ENCODE assay signal across 9 mouse cellular contexts in genomic region chr19:10019214-10019760, GRCm38 (mm10). TPM values are rescaled to one million over a fixed set of nuclear protein-coding genes. Genes with fewer than 3 reads are reported as not detected.
A peak's percentile ranks its signal among the peaks of the same experiment; 100 is the strongest.
DNase-seq lines count a peak whose midpoint lies in the region; ATAC-seq and TF ChIP-seq lines count a peak whose summit lies in the region.
"Had no signal": no experiment of that assay in that cellular context is flagged by ENCODE, and none has a peak within 500 bp of the region (broad histone marks: within the 10 kb centered on the region; RNA-seq: fewer than 3 reads in every experiment).

No protein-coding gene starts in this region.

- peak overlapping the region; percentile 69 for H3K4me2 ChIP-seq in hindbrain, embryonic 11.5 days (replicated peaks; ENCODE audit: low read depth, low read length)

- H3K9ac ChIP-seq in hindbrain, embryonic 11.5 days (ENCODE audit: low read depth, low read length): no peak overlapping the region

- peak overlapping the region; percentile 90 for H3K27ac ChIP-seq in heart, embryonic 10.5 days
- H3K27ac ChIP-seq in bone marrow, adult 2 months (ENCODE audit: control insufficient read depth, insufficient read depth, low read depth, low read length, poor library complexity): no peak overlapping the region; the same call in 1 of the 2 replicates
- H3K27ac ChIP-seq in hindbrain, embryonic 11.5 days (ENCODE audit: low read depth, low read length): no peak overlapping the region
- peak overlapping the region; percentile 89 for H3K27ac ChIP-seq in macrophage

- peaks cover 4% of the 10 kb centered on the region; the same call in 1 of the 2 replicates for H3K27me3 ChIP-seq in heart, embryonic 10.5 days (ENCODE audit: insufficient read depth, poor library complexity, severe bottlenecking)
- H3K27me3 ChIP-seq in hindbrain, embryonic 11.5 days (ENCODE audit: control insufficient read depth, insufficient read depth, low read length): peaks cover 7% of the 10 kb centered on the region; the same call in 1 of the 2 replicates

- 77% methylated on average over 4 of the region's 4 CpGs for WGBS in heart, embryonic 10.5 days
- 82% methylated on average over 4 of the region's 4 CpGs for WGBS in bone marrow, adult 2 months
- WGBS in hindbrain, embryonic 11.5 days: 71% methylated on average over 4 of the region's 4 CpGs
- 87% methylated on average over 4 of the region's 4 CpGs for WGBS in macrophage (ENCODE audit: missing documents)

- peaks cover 76% of the 10 kb centered on the region for H3K4me1 ChIP-seq in heart, embryonic 10.5 days
- H3K4me1 ChIP-seq in bone marrow, adult 2 months (ENCODE audit: control insufficient read depth, insufficient read depth, low read length): peaks cover 5% of the 10 kb centered on the region; the same call in 1 of the 2 replicates
- peaks cover 3% of the 10 kb centered on the region; the same call in 1 of the 2 replicates for H3K4me1 ChIP-seq in hindbrain, embryonic 11.5 days (replicated peaks; ENCODE audit: control insufficient read depth, insufficient read depth, low read length)

- no peaks in the 10 kb centered on the region for H3K9me3 ChIP-seq in heart, embryonic 10.5 days
- no peaks in the 10 kb centered on the region for H3K9me3 ChIP-seq in hindbrain, embryonic 11.5 days (ENCODE audit: control insufficient read depth, low read length)

- peaks cover 58% of the 10 kb centered on the region for H3K79me2 ChIP-seq in macrophage (ENCODE audit: inconsistent target)

- H3K4me3 ChIP-seq in heart, embryonic 10.5 days: peak overlapping the region; percentile 67
- peak overlapping the region; percentile 21 for H3K4me3 ChIP-seq in bone marrow, adult 2 months (replicated peaks; ENCODE audit: control insufficient read depth, low read depth, low read length)
- peak overlapping the region; percentile 41 for H3K4me3 ChIP-seq in hindbrain, embryonic 11.5 days (ENCODE audit: low read depth, low read length)
- H3K4me3 ChIP-seq in macrophage (ENCODE audit: inconsistent target): peak overlapping the region; percentile 97

- TF ChIP-seq CTCF in bone marrow, adult 2 months (IDR thresholded peaks at IDR 0.05; ENCODE audit: control insufficient read depth, insufficient read depth, low read length): no peak

- no peaks in the 10 kb centered on the region for H3K36me3 ChIP-seq in heart, embryonic 10.5 days
- H3K36me3 ChIP-seq in hindbrain, embryonic 11.5 days (ENCODE audit: control insufficient read depth, insufficient read depth, low read length): no peaks in the 10 kb centered on the region
- H3K36me3 ChIP-seq in macrophage (ENCODE audit: inconsistent target): no peaks in the 10 kb centered on the region

- no peak for TF ChIP-seq POLR2A in bone marrow, adult 2 months (IDR thresholded peaks at IDR 0.05; ENCODE audit: borderline replicate concordance, control insufficient read depth, low read depth, low read length)

- no peak for ATAC-seq in hindbrain, embryonic 11.5 days (ENCODE audit: low FRiP score)
- ATAC-seq in inflammation-experienced regulatory T-cells, adult 6 months: no peak

- no peak for DNase-seq in heart, embryonic 10.5 days (ENCODE audit: low spot score)
- DNase-seq in heart, adult 8-10 months (ENCODE audit: low spot score): no peak
- DNase-seq in hindbrain, embryonic 11.5 days (ENCODE audit: low spot score): no peak
- no peak for DNase-seq in urinary bladder, adult 18-20 months (ENCODE audit: low spot score in 2 of 2)
- no peak for DNase-seq in cerebellum, adult 18-20 months
- DNase-seq: gastrocnemius, postnatal 36 days had no signal

RNA-seq across cellular contexts. Expression of gene Rab3il1, which starts 17.8 kb away (rescaled TPM):
- polyA plus RNA-seq in heart, embryonic 10.5 days (2016; fragmentation: Nextera tagmentation; extraction: Ambion mirVana): 51.5 and 57.6 TPM in 2 replicates
- 1 to 10 TPM; 6.3 to 8.1 (median 7.5) TPM for total RNA-seq in heart, adult 8-10 months (2022)
- polyA plus RNA-seq in bone marrow, adult 2 months (2011; ENCODE audit: insufficient read depth, insufficient read length, low replicate concordance, missing spikeins): 89.7 and 115 TPM in 2 replicates
- 35.7 and 35.9 TPM in 2 replicates for polyA plus RNA-seq in hindbrain, embryonic 11.5 days (2014; fragmentation: Nextera tagmentation; extraction: Ambion mirVana)
- total RNA-seq in macrophage (2018; cell fraction: chromatin; rRNA removed): 100 to 1,000 TPM in 11 of 26 experiments, 10 to 100 TPM in 14, 1 to 10 TPM in 1; 8.2 to 225 (median 73.2) TPM
- 100 to 1,000 TPM in 17 of 26 experiments, 10 to 100 TPM in 9; 35.4 to 153 (median 124) TPM for total RNA-seq in macrophage (2018; cell fraction: cytosol; rRNA removed)
- total RNA-seq in macrophage (2018; cell fraction: nucleus; rRNA removed): 100 to 1,000 TPM in 10 of 26 experiments, 10 to 100 TPM in 16; 23.9 to 194 (median 77.8) TPM
- polyA plus RNA-seq in macrophage (2018): 97.7 to 161 TPM (median 125 TPM) in 3 replicates
- not detected for polyA plus RNA-seq in inflammation-experienced regulatory T-cells, adult 6 months (2017; shearing (Covaris generic))

RNA-seq across cellular contexts. Expression of gene Best1, which starts 17.9 kb away (rescaled TPM):
- polyA plus RNA-seq in heart, embryonic 10.5 days (2016; fragmentation: Nextera tagmentation; extraction: Ambion mirVana): 0.73 and 0.95 TPM in 2 replicates
- under 1 TPM in 2 of 4 experiments, not detected in 2; 0.14 to 0.65 TPM for total RNA-seq in heart, adult 8-10 months (2022)
- not detected in 2 replicates for polyA plus RNA-seq in bone marrow, adult 2 months (2011; ENCODE audit: insufficient read depth, insufficient read length, low replicate concordance, missing spikeins)
- 0.91 and 1.1 TPM in 2 replicates for polyA plus RNA-seq in hindbrain, embryonic 11.5 days (2014; fragmentation: Nextera tagmentation; extraction: Ambion mirVana)
- total RNA-seq in macrophage (2018; cell fraction: chromatin; rRNA removed): 1 to 10 TPM in 8 of 26 experiments, under 1 TPM in 17, not detected in 1; 0.25 to 4.7 (median 0.74) TPM
- total RNA-seq in macrophage (2018; cell fraction: cytosol; rRNA removed): 1 to 10 TPM in 9 of 26 experiments, under 1 TPM in 17; 0.35 to 1.7 (median 0.84) TPM
- total RNA-seq in macrophage (2018; cell fraction: nucleus; rRNA removed): 1 to 10 TPM in 13 of 26 experiments, under 1 TPM in 12, not detected in 1; 0.34 to 3.0 (median 1.1) TPM
- polyA plus RNA-seq in macrophage (2018): 0.11 to 1.8 TPM (median 0.22 TPM) in 3 replicates
- polyA plus RNA-seq in inflammation-experienced regulatory T-cells, adult 6 months (2017; shearing (Covaris generic)): under 1 TPM in 1 of 3 experiments, not detected in 2; 0.21 TPM

RNA-seq across cellular contexts. Expression of gene Fads3, which starts 22.1 kb away (rescaled TPM):
- polyA plus RNA-seq in heart, embryonic 10.5 days (2016; fragmentation: Nextera tagmentation; extraction: Ambion mirVana): 16.5 and 19.0 TPM in 2 replicates
- 10 to 100 TPM; 34.9 to 43.8 (median 37.4) TPM for total RNA-seq in heart, adult 8-10 months (2022)
- 6.6 and 12.5 TPM in 2 replicates for polyA plus RNA-seq in bone marrow, adult 2 months (2011; ENCODE audit: insufficient read depth, insufficient read length, low replicate concordance, missing spikeins)
- 5.7 and 5.8 TPM in 2 replicates for polyA plus RNA-seq in hindbrain, embryonic 11.5 days (2014; fragmentation: Nextera tagmentation; extraction: Ambion mirVana)
- total RNA-seq in macrophage (2018; cell fraction: chromatin; rRNA removed): 10 to 100 TPM in 16 of 26 experiments, 1 to 10 TPM in 9, under 1 TPM in 1; 0.68 to 64.4 (median 14.8) TPM
- total RNA-seq in macrophage (2018; cell fraction: cytosol; rRNA removed): 1 to 10 TPM; 1.2 to 4.0 (median 2.3) TPM
- 10 to 100 TPM in 10 of 26 experiments, 1 to 10 TPM in 15, under 1 TPM in 1; 0.92 to 26.0 (median 8.6) TPM for total RNA-seq in macrophage (2018; cell fraction: nucleus; rRNA removed)
- polyA plus RNA-seq in macrophage (2018): 2.4 to 3.4 TPM (median 2.4 TPM) in 3 replicates
- not detected for polyA plus RNA-seq in inflammation-experienced regulatory T-cells, adult 6 months (2017; shearing (Covaris generic))

RNA-seq across cellular contexts. Expression of gene Fth1, which starts 38.9 kb away (rescaled TPM):
- 1,706 and 1,823 TPM in 2 replicates for polyA plus RNA-seq in heart, embryonic 10.5 days (2016; fragmentation: Nextera tagmentation; extraction: Ambion mirVana)
- total RNA-seq in heart, adult 8-10 months (2022): 1,000 to 10,000 TPM; 2,773 to 3,210 (median 2,950) TPM
- polyA plus RNA-seq in bone marrow, adult 2 months (2011; ENCODE audit: insufficient read depth, insufficient read length, low replicate concordance, missing spikeins): 1,509 and 1,706 TPM in 2 replicates
- 1,301 and 1,416 TPM in 2 replicates for polyA plus RNA-seq in hindbrain, embryonic 11.5 days (2014; fragmentation: Nextera tagmentation; extraction: Ambion mirVana)
- 1,000 to 10,000 TPM in 25 of 26 experiments, 100 to 1,000 TPM in 1; 839 to 4,643 (median 2,612) TPM for total RNA-seq in macrophage (2018; cell fraction: chromatin; rRNA removed)
- over 10,000 TPM; 27,371 to 77,320 (median 43,339) TPM for total RNA-seq in macrophage (2018; cell fraction: cytosol; rRNA removed)
- over 10,000 TPM in 4 of 26 experiments, 1,000 to 10,000 TPM in 22; 2,155 to 11,196 (median 6,502) TPM for total RNA-seq in macrophage (2018; cell fraction: nucleus; rRNA removed)
- polyA plus RNA-seq in macrophage (2018): 25,011 to 42,260 TPM (median 38,400 TPM) in 3 replicates
- 1,000 to 10,000 TPM; 1,678 to 2,599 (median 2,226) TPM for polyA plus RNA-seq in inflammation-experienced regulatory T-cells, adult 6 months (2017; shearing (Covaris generic))

Comparison
In these comparisons a context has a peak if more than half of its experiments do, and no peak if none do; other contexts are left out.
1. H3K27ac ChIP-seq: peak in heart, embryonic 10.5 days (single experiment) and macrophage (single experiment); none in bone marrow, adult 2 months (single experiment) and hindbrain, embryonic 11.5 days (single experiment).
2. H3K4me3 ChIP-seq: peak in every context shown above with its lines; median percentile 97 in macrophage; 67 in heart, embryonic 10.5 days; 41 in hindbrain, embryonic 11.5 days; 21 in bone marrow, adult 2 months.
3. RNA of gene Rab3il1, which starts 17.8 kb away (polyA plus RNA-seq): 89.7 to 115 TPM in bone marrow, adult 2 months, 97.7 to 161 TPM in macrophage, 51.5 to 57.6 TPM in heart, embryonic 10.5 days and 35.7 to 35.9 TPM in hindbrain, embryonic 11.5 days; not detected in inflammation-experienced regulatory T-cells, adult 6 months; every median in the first group is over 10 times any median in the second.